Mouse (Mus musculus) kidney, adult 2 months (tissue): Measurements from ENCODE around the gene Mterf2.

Experiments used
- CTCF ChIP-seq: fragments of 200-500 bp; conservative IDR thresholded peaks from 2 replicates; pipeline ENCODE4 v1.5.1; 2011; ENCODE audit warnings: low read depth, mild to moderate bottlenecking, control low read depth, low read length, moderate library complexity, mixed read lengths; ENCODE audit not compliant: insufficient read depth, insufficient read length
- POLR2A ChIP-seq: fragments of 200-500 bp; IDR thresholded peaks from one replicate; pipeline ENCODE4 v1.6.1; 2011; ENCODE audit warnings: low read depth, low read length, control low read depth

- TF ChIP-seq POLR2A (no peak), CTCF (no peak)
Observed at GRCm38 (mm10) chr10:85114409-85114808, 13.4 kb downstream of the Mterf2 start.
